Mouse (Mus musculus) left cerebral cortex, postnatal 4 days (tissue): ENCODE measurements around the gene Dolpp1. TPM values are rescaled to one million over a fixed set of nuclear protein-coding genes. Genes with fewer than 3 reads are reported as not detected.

Experiments
- DNase-seq: peaks from one replicate; pipeline ENCODE4 v3.0.0-alpha.2; 2022
- intact Hi-C: fragments of 180-260 bp; cut with DNase I; formaldehyde crosslinking; loops from one replicate; pipeline ENCODE4 v1.15.1; 2025
- microRNA-seq: library from miRNA; unstranded; fragments of <30 nt; microRNA quantifications from one replicate; pipeline ENCODE4 v1.2.0, GENCODE M21; 2022
- total RNA-seq, 2 experiments: library from RNA; stranded (reverse); gene quantifications; 2 replicates each; pipeline ENCODE4 v1.2.3; 2021

Gene Dolpp1
- total RNA-seq, 2 experiments from 2014 or later = 41.1 to 43.9 TPM

GRCm38 (mm10) chr2:30439631-30440030 lies 47.6 kb downstream of the Dolpp1 start:
- no peak for DNase-seq
- intact Hi-C loops = loop anchor here (5.0 to 10.0 kb wide), 2 partner anchors 353 to 495 kb away; no protein-coding TSS in a partner anchor

- DNase-seq = no peak
- intact Hi-C loops = no loop called here
Observed at GRCm38 (mm10) chr2:30440211-30440700, 48.2 kb downstream of the Dolpp1 start.

- intact Hi-C loops = no loop called here
- peak; percentile 57 for DNase-seq
Observed at GRCm38 (mm10) chr2:30440701-30441517, 48.9 kb downstream of the Dolpp1 start.

- DNase-seq = peak; percentile 81
- intact Hi-C loops = no loop called here
Observed at GRCm38 (mm10) chr2:30441518-30442497, 49.8 kb downstream of the Dolpp1 start.

GRCm38 (mm10) chr2:30442498-30442890 lies 50.4 kb downstream of the Dolpp1 start:
- no peak for DNase-seq
- intact Hi-C loops = no loop called here

- DNase-seq = no peak
- intact Hi-C loops = no loop called here
Observed at GRCm38 (mm10) chr2:30443281-30443680, 51.2 kb downstream of the Dolpp1 start.

GRCm38 (mm10) chr2:30444006-30444405 lies 52.0 kb downstream of the Dolpp1 start:
- intact Hi-C loops = no loop called here
- no peak for DNase-seq

- intact Hi-C loops = no loop called here
Observed at GRCm38 (mm10) chr2:30444450-30444849, 52.4 kb downstream of the Dolpp1 start.

GRCm38 (mm10) chr2:30445312-30445711 lies 53.3 kb downstream of the Dolpp1 start:
- intact Hi-C loops = no loop called here
- DNase-seq = no peak

More at GRCm38 (mm10) chr2:30444450-30444849, 52.4 kb downstream of the Dolpp1 start:
- no peak for DNase-seq

GRCm38 (mm10) chr2:30446891-30447826 lies 55.1 kb downstream of the Dolpp1 start:
- no peak for DNase-seq
- intact Hi-C loops = no loop called here

GRCm38 (mm10) chr2:30448371-30448770 lies 56.3 kb downstream of the Dolpp1 start:
- no peak for DNase-seq
- intact Hi-C loops = no loop called here

Small RNAs within 50 kb of the gene (microRNA-seq; reads per million reads assigned to microRNA genes)
- gene Gm47292 = not detected

Other genes starting within 250 kb of the Dolpp1 start
- gene Endog, start 220.8 kb upstream of the Dolpp1 start, total RNA-seq = 10 to 100 TPM; 13.3 to 15.8 TPM
- 10 to 100 TPM; 36.7 to 37.7 TPM for gene Spout1, start 213.8 kb upstream of the Dolpp1 start, total RNA-seq
- gene Kyat1, start 186.4 kb upstream of the Dolpp1 start, total RNA-seq = 10 to 100 TPM; 12.0 to 12.7 TPM
- 10 to 100 TPM; 50.6 to 55.9 TPM for gene Lrrc8a, start 154.5 kb upstream of the Dolpp1 start, total RNA-seq
- 10 to 100 TPM in 1 of 2 experiments, 1 to 10 TPM in 1; 7.7 to 10.5 TPM for gene Gm28035, start 151.7 kb upstream of the Dolpp1 start, total RNA-seq
- 10 to 100 TPM; 17.1 to 19.3 TPM for gene Phyhd1, start 126.1 kb upstream of the Dolpp1 start, total RNA-seq
- gene Gm28038, start 111.2 kb upstream of the Dolpp1 start, total RNA-seq = not detected
- gene Dolk, start 105.9 kb upstream of the Dolpp1 start, total RNA-seq = 10 to 100 TPM; 18.7 to 21.6 TPM
- gene Nup188, start 105.9 kb upstream of the Dolpp1 start, total RNA-seq = 10 to 100 TPM; 36.6 to 42.0 TPM
- 100 to 1,000 TPM; 161 to 176 TPM for gene Sh3glb2, start 32.9 kb upstream of the Dolpp1 start, total RNA-seq
- gene Miga2, start 28.0 kb upstream of the Dolpp1 start, total RNA-seq = 10 to 100 TPM; 69.7 to 76.5 TPM
- 10 to 100 TPM; 33.2 to 33.3 TPM for gene Crat, start 23.6 kb downstream of the Dolpp1 start, total RNA-seq
- gene Ptpa, start 23.8 kb downstream of the Dolpp1 start, total RNA-seq = 100 to 1,000 TPM; 145 to 153 TPM
- gene Ier5l, start 82.0 kb downstream of the Dolpp1 start, total RNA-seq = 10 to 100 TPM; 10.8 to 13.2 TPM
- 1 to 10 TPM; 3.0 to 3.7 TPM for gene Cstad, start 202.8 kb downstream of the Dolpp1 start, total RNA-seq